Mouse (Mus musculus): ENCODE data around the gene Plpp2.

The Plpp2 gene

GRCm38 (mm10) chr10:79548971-79549723, 15.6 kb upstream of the Plpp2 start:
- DNase-seq, result no peak

GRCm38 (mm10) chr10:79548546-79548945, 14.9 kb upstream of the Plpp2 start:
- no peak for DNase-seq

GRCm38 (mm10) chr10:79547148-79547675, 13.6 kb upstream of the Plpp2 start:
- no peak for DNase-seq

GRCm38 (mm10) chr10:79546483-79546882, 12.9 kb upstream of the Plpp2 start:
- DNase-seq, result no peak

- DNase-seq, result no peak
These were observed 12.3 kb upstream of the Plpp2 start for GRCm38 (mm10) chr10:79545891-79546290.

- no peak for DNase-seq
These were observed 11.0 kb upstream of the Plpp2 start for GRCm38 (mm10) chr10:79544631-79545030.

- no peak for DNase-seq
These were observed 10.4 kb upstream of the Plpp2 start for GRCm38 (mm10) chr10:79543884-79544597.

- no peak for DNase-seq
These were observed 8.6 kb upstream of the Plpp2 start for GRCm38 (mm10) chr10:79542171-79542570.

- DNase-seq, result peak; percentile 20
These were observed 7.9 kb upstream of the Plpp2 start for GRCm38 (mm10) chr10:79541522-79541921.

GRCm38 (mm10) chr10:79540746-79541145, 7.2 kb upstream of the Plpp2 start:
- DNase-seq, result no peak

- DNase-seq, result no peak
These were observed 6.3 kb upstream of the Plpp2 start for GRCm38 (mm10) chr10:79539701-79540495.

- no peak for DNase-seq
These were observed 5.3 kb upstream of the Plpp2 start for GRCm38 (mm10) chr10:79538873-79539272.

- no peak for DNase-seq
These were observed 4.7 kb upstream of the Plpp2 start for GRCm38 (mm10) chr10:79538323-79538722.

- DNase-seq, result no peak
These were observed 4.2 kb upstream of the Plpp2 start for GRCm38 (mm10) chr10:79537781-79538180.

- DNase-seq, result no peak
These were observed 3.7 kb upstream of the Plpp2 start for GRCm38 (mm10) chr10:79537271-79537670.

- no peak for DNase-seq
These were observed 3.0 kb upstream of the Plpp2 start for GRCm38 (mm10) chr10:79536461-79537080.

GRCm38 (mm10) chr10:79535431-79535830, 1.8 kb upstream of the Plpp2 start:
- no peak for DNase-seq

GRCm38 (mm10) chr10:79534426-79534825, 830 bp upstream of the Plpp2 start:
- no peak for DNase-seq

- DNase-seq, result no peak
These were observed 918 bp downstream of the Plpp2 start for GRCm38 (mm10) chr10:79532678-79533077.

- DNase-seq, result no peak
These were observed 2.0 kb downstream of the Plpp2 start for GRCm38 (mm10) chr10:79531593-79531992.

- DNase-seq, result no peak
These were observed 2.9 kb downstream of the Plpp2 start for GRCm38 (mm10) chr10:79530721-79531120.

GRCm38 (mm10) chr10:79530241-79530640, 3.4 kb downstream of the Plpp2 start:
- no peak for DNase-seq

GRCm38 (mm10) chr10:79528081-79528480, 5.5 kb downstream of the Plpp2 start:
- DNase-seq, result no peak

All from retina, postnatal 1 day (tissue).